Mouse (Mus musculus) heart, postnatal 25 days (tissue): ENCODE measurements around the gene Tspan2. TPM values are rescaled to one million over a fixed set of nuclear protein-coding genes. Genes with fewer than 3 reads are reported as not detected.

Experiments used
- DNase-seq: peaks from one replicate; pipeline ENCODE4 v3.0.0; 2022; ENCODE audit warnings: low spot score
- intact Hi-C: fragments of 180-260 bp; cut with DNase I; formaldehyde crosslinking; loops from one replicate; pipeline ENCODE4 v1.15.1; 2025
- total RNA-seq, 2 experiments: library from RNA; stranded (reverse); gene quantifications; 2 replicates each; pipeline ENCODE4 v1.2.3; 2021

The Tspan2 gene
- total RNA-seq, 2 experiments from 2014 or later: 12.7 to 15.0 TPM

DNA sequence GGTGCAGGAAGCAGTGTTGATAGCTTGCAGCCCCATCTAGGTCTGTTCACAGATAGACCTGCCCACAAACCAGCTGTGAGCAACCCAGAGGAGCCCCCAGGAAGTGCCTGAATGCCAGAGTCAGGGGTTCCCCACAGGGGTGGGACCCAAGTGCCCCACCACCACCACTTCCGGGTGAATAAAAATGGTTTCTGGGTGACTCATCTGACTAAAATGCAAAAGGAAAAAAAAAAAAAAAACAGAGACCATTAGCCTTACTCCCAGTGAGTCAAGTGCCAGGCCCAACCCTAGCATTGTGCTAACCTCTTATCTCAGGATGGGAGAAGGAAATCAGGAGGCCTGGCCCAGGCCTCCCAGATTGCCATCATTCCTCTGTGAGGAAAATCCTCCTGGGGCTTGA, 21.5 kb downstream of the Tspan2 start:
- no peak for DNase-seq
- intact Hi-C loops: loop anchor here (2.0 kb wide), 1 partner anchor 19 kb away; no protein-coding TSS in a partner anchor

DNA sequence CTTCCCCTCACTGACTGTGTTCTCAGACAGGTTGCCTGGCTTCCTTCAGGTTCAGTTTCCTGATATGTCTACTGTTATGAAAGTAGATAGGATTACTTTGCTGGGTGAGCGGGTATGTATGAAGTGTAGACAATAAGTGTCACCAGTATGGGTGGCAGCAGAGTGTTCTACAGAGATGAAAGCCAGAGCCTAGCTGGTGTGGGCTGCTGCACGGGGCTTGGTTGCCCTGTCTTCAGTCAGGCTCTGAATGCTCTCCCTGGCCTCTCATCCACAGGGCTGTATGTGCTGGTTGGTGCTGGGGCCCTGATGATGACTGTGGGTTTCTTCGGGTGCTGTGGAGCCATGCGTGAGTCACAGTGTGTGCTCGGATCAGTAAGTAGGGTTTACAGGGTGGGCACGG, 22.7 kb downstream of the Tspan2 start:
- intact Hi-C loops: no loop called here
- no peak for DNase-seq

DNA sequence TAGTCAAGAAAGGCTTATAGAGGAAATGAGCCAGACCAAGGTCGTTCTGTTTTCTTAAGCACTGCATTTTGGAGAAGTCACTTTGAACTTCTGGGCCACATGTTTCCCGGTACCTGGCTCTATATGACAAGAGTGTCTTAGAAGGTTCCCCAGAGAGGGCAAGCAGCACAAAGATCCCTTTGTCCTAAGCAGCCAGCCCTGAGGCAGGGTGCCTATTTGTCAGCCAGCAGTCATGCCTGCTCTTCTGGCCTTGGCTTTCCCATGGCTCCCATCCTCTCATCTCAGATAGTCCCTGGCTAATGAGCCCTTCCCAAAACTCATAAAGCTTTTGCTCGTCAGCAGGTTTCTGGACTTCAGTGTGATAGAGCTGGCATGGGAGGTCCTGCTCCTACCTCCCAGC, 25.9 kb downstream of the Tspan2 start:
- intact Hi-C loops: loop anchor here (5.0 kb wide), 1 partner anchor 43 kb away; no protein-coding TSS in a partner anchor
- DNase-seq: no peak

DNA sequence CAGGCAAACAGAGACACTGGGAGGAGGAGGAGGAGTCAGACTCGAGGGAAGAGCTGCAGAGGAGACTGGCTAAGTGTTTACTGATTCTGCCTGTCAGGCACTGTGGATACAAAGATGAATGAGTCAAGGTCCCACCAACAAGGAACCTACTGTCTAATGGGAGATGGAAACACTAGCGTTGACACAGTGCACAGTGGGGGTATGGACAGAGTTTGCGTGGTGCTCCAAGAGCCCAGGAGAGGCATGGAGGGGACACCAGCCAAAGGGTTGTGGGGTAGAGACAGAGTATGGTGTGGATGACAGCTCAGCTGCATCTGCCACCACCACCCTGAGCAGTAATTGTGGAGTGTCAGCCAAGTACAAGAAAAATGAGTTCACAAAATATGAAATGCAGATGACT, 28.1 kb downstream of the Tspan2 start:
- no peak for DNase-seq
- intact Hi-C loops: loop anchor here (5.0 kb wide), 1 partner anchor 45 kb away; no protein-coding TSS in a partner anchor

DNA sequence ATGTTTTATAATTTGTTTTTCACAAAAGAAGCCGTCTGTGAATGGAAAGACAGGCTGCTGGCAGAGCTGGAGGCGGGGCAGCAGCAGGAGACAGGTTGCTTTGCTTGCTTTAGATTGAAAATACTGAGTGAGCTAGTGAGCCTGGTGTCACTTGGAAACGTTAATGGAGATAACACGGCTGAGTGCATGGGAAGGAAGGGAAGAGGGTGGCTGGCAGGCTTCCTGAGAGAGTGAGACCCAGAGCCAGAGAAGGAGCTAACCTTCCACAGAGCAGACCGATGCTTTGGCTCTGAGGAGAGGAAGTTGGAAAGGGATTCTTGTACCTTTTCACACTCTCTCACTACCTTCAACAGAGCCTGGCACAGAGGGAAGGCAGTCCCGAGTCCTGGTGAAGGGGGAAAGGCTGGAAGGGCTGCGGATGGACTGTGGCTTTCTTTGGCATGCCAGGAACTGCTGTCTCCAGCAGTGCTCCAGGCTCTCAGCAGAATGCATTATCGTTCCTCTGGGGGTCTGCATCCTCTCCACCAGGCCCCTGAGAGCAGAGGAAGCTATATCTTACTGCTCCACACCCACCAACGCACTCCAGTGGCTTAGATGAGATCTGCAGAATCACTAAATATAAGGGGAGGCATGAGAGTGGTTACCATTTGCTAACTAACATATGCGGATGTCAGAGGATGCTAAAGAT, 29.5 kb downstream of the Tspan2 start:
- DNase-seq: peak; percentile 33
- intact Hi-C loops: loop anchor here (5.0 kb wide), 1 partner anchor 47 kb away; no protein-coding TSS in a partner anchor

DNA sequence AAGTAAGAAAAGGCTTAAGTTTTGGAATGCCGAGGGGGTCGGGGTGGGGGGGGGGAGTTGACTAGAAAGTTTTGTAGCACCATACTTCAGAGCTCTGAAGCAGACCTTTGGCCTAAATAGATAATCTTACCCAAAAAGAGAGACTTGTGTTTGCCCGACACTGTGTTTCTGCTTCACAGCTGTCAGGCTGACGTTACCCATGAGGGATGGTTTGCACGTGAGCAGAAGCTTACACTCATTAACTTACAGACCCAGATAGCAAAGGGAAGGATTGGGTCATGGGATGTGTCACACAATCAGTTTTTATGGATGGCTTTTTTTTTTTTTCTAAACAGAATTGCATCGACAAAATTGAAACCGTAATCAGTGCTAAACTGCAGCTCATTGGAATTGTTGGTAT, 30.5 kb downstream of the Tspan2 start:
- intact Hi-C loops: loop anchor here (5.0 kb wide), 1 partner anchor 48 kb away; no protein-coding TSS in a partner anchor
- DNase-seq: no peak

DNA sequence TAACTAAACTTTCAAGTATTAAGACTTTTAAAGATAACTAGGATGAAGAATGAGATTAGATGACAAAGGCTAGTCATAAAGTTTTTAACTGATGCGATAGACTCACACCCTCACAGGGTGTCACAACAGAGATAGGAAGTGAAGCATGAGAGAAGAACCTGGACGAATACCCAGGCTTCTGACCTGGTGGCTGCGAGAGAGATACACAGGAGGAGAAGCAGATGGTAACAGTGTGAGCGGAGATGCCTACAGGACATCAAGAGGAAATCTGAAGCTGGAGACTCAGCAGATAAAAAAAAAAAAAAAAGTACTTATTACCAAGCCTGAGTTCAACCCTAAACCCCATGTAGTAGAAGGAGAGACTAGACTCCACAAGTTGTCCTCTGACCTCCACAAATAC, 38.7 kb downstream of the Tspan2 start:
- no peak for DNase-seq
- intact Hi-C loops: no loop called here

DNA sequence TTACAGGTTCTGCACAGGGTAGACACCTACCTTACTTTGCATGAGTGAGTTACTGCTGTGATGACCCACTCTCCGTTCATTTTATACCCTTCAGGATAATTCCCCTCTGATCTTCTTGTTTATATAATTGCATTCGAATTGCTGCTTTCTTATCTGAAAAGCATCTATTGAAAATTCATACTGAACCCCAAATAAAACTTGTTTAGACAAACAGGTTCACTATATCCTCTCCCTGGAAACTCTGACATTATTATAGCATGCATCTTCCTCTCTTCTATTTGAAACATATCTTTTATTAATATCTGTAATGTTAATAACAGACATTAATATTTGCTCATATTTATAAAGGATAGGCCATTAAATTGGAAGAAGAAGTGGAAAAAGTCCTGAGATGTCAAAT, 48.3 kb downstream of the Tspan2 start, which contains the start of gene Tshb:
Gene Tshb (minus strand): TSS at position 101 of the 400 bp plus-strand sequence.
- DNase-seq: no peak
- intact Hi-C loops: no loop called here

DNA sequence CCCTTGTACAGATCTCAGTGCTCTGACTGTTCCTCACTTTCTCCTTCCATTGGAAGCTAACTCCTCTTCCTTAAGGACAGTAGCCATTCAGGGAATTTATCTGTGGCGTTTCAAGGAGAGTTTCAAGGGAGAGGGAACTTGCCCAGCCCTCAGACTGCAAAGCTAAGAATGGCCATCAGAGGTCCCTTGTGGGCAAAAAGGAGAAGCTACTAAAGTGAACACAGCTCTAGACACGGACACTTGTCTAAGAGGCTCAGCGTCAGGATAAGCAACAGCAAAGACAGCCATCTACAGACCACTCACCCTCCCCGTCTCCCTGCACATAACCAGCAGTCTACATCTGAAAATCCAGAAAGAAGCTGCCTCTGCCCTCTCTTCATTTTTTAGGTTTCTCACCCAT, 53.0 kb downstream of the Tspan2 start:
- intact Hi-C loops: no loop called here
- no peak for DNase-seq

DNA sequence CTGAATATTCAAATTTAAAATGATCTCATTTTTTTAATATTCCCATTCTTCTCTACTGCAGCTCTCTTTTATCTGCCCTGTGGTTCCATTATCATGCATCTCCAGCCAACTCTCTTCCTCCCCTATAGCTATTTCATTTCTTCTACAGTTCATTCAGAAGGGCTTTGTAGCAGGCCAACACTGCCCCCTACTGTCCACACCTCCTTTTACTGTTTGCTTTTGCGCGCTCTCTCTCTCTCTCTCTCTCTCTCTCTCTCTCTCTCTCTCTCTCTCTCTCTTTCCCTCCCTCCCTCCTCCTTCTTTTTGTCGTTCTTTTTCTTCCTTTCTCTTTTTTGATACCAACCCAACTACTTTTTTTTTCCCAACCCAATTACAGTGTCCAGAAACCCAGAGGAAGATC, 69.6 kb downstream of the Tspan2 start:
- intact Hi-C loops: loop anchor here (1.0 to 5.0 kb wide), 3 partner anchors 89 to 555 kb away; no protein-coding TSS in a partner anchor
- peak; percentile 16 for DNase-seq

DNA sequence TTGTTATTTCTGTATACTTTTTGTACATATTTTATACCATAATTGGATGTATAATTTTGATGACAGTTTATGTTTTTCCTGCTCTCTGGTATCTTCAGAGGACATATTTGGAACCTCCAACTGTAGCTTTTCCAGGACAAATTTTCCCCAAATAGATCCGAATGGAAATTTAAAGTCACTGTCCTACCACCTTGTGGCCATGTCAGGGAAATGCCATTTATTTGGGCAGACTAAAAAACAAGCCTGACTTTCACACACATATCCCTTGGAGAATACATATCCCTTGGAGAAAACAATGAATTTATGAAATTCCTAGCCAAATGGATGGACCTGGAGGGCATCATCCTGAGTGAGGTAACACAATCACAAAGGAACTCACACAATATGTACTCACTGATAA, 108.1 kb downstream of the Tspan2 start:
- intact Hi-C loops: no loop called here
- DNase-seq: no peak

DNA sequence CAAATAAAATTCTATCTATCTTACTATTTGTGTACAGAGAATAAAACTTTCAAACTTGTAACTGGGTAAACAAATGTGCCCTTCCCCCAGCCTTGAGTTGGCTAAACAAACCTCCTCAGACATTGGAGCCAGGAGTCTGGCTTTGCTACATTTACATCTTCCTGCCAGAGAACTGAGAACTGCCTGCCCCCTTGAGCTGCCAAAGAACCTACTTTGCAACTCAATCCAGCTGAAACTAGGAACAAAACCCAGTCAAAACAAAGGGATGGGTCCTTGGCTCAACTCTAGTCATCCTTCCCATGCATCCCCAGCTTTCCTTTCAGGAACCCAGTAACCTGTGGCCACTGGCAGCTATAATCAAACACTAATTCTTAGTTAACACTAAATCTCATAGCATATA, 114.3 kb downstream of the Tspan2 start:
- no peak for DNase-seq
- intact Hi-C loops: no loop called here

Other genes with a start within 250 kb of the Tspan2 start
- gene Tshb, start 48.2 kb downstream of the Tspan2 start, total RNA-seq: not detected
- not detected for gene Sycp1, start 201.6 kb downstream of the Tspan2 start, total RNA-seq
- not detected for gene Nr1h5, start 229.6 kb downstream of the Tspan2 start, total RNA-seq